Mouse (Mus musculus): ENCODE data around the gene Rexo2. TPM values are rescaled to one million over a fixed set of nuclear protein-coding genes. Genes with fewer than 3 reads are reported as not detected.

The Rexo2 gene
- polyA plus RNA-seq, 1 experiment, result 51.0 TPM

DNA sequence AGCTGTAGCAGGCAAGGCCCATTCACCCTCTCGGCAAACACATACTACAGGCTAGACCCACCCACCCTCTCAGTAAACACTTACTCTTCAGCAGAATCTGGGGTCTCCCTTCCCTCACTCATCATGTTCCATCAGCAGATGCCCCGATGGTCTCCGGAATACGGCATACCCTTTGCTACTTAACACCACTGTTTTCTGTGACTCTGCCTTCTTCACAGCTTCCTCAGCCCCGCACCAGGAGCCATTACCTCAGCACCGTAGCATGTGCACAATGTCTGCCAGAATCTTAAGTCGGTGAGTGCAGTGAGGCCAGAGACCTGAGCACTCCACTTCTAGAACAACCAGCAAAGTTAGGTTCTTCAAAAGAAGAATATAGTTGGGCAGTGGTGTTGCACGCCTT lies 19.7 kb downstream of the Rexo2 start:
- WGBS, result 95% methylated on average over 8 of the region's 8 CpGs

DNA sequence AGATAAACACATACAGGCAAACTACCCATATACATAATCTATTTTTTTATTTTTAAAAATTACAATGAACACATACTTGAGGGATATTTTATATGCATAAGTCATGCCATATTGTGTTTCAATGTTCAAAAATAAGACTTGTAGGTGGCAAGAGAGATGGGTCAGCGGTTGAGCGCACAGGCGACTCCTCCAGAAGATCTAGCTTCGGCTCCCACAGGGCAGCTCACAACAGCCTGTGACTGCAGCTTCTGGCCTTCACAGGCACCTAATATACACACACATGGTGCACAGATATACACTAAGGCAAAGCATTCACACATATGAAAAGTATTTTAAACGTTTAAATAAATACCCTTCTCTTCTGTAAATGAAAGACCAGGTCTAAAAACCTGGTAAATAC lies 21.0 kb downstream of the Rexo2 start:
- DNase-seq, result no peak
- Histone ChIP-seq H3K36me3 (ENCODE audit: control insufficient read depth, insufficient read depth, low read length) (no peaks in the 10 kb centered on the region), H3K27me3 (ENCODE audit: control insufficient read depth, insufficient read depth, low read length) (no peaks in the 10 kb centered on the region), H3K27ac (ENCODE audit: control insufficient read depth, insufficient read depth, low read length) (no peak overlapping the region), H3K4me3 (ENCODE audit: control insufficient read depth, insufficient read depth, low read length) (no peak overlapping the region), H3K4me1 (replicated peaks; ENCODE audit: control insufficient read depth, insufficient read depth, low read length) (no peaks in the 10 kb centered on the region)
- TF ChIP-seq POLR2A (IDR thresholded peaks at IDR 0.05; ENCODE audit: control insufficient read depth, extremely low read depth, insufficient read depth, low read length, poor library complexity) (no peak), CTCF (IDR thresholded peaks at IDR 0.05; ENCODE audit: borderline replicate concordance, control insufficient read depth, extremely low read depth, insufficient read depth, low read length, poor library complexity) (no peak)
- 93% methylated on average over 5 of the region's 5 CpGs for WGBS

More for the DNA sequence above, 19.7 kb downstream of the Rexo2 start:
- H3K27me3 ChIP-seq (ENCODE audit: control insufficient read depth, insufficient read depth, low read length), result no peaks in the 10 kb centered on the region
- no peaks in the 10 kb centered on the region for H3K4me1 ChIP-seq (replicated peaks; ENCODE audit: control insufficient read depth, insufficient read depth, low read length)
- H3K4me3 ChIP-seq (ENCODE audit: control insufficient read depth, insufficient read depth, low read length), result no peak overlapping the region
- TF ChIP-seq CTCF (IDR thresholded peaks at IDR 0.05; ENCODE audit: borderline replicate concordance, control insufficient read depth, extremely low read depth, insufficient read depth, low read length, poor library complexity), result no peak
- TF ChIP-seq POLR2A (IDR thresholded peaks at IDR 0.05; ENCODE audit: control insufficient read depth, extremely low read depth, insufficient read depth, low read length, poor library complexity), result no peak
- DNase-seq, result no peak
- H3K27ac ChIP-seq (ENCODE audit: control insufficient read depth, insufficient read depth, low read length), result no peak overlapping the region
- H3K36me3 ChIP-seq (ENCODE audit: control insufficient read depth, insufficient read depth, low read length), result no peaks in the 10 kb centered on the region

DNA sequence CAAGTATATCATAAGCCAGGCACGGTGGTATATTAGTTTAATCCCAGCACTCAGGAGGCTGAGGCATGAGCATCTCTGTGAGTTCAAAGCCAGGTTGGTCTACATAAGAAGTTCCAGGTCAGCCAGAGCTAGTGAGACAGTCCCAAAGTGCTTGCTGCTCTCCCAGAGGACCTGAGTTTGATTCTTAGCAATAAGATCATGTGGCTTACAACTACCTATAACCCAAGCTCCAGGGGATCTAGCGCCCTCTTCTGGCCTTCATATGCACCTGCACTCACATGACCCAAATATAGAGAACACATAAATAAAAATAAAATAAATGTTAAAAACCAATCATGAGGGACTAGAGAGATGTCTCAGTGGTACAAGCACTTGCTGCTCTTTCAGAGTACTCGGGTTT lies 21.5 kb downstream of the Rexo2 start:
- no peaks in the 10 kb centered on the region for H3K27me3 ChIP-seq (ENCODE audit: control insufficient read depth, insufficient read depth, low read length)
- no peak overlapping the region for H3K27ac ChIP-seq (ENCODE audit: control insufficient read depth, insufficient read depth, low read length)
- H3K4me1 ChIP-seq (replicated peaks; ENCODE audit: control insufficient read depth, insufficient read depth, low read length), result no peaks in the 10 kb centered on the region
- H3K4me3 ChIP-seq (ENCODE audit: control insufficient read depth, insufficient read depth, low read length), result no peak overlapping the region
- no peak for TF ChIP-seq CTCF (IDR thresholded peaks at IDR 0.05; ENCODE audit: borderline replicate concordance, control insufficient read depth, extremely low read depth, insufficient read depth, low read length, poor library complexity)
- no peak for TF ChIP-seq POLR2A (IDR thresholded peaks at IDR 0.05; ENCODE audit: control insufficient read depth, extremely low read depth, insufficient read depth, low read length, poor library complexity)
- WGBS, result 80% methylated on average over 3 of the region's 3 CpGs
- no peak for DNase-seq
- no peaks in the 10 kb centered on the region for H3K36me3 ChIP-seq (ENCODE audit: control insufficient read depth, insufficient read depth, low read length)

DNA sequence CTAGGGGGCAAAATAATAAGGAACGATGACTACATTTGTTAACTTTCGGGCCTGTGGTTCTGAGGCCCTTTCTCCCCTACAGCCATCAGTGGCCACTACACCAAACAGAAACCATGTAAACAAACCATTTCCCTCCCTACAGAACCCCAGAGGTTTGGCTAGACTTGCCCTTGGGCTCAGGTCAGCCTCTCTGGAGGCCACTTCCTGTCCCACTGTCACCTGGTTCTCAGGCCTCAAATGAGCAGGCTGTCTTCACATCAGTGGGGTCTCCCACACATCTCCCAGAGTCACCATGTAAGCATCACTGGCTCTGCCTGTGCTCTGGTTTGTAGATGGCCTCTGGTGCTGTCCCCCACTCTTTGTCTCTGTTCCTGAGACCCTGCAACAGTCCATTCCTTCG lies 24.5 kb downstream of the Rexo2 start:
- Histone ChIP-seq H3K4me3 (ENCODE audit: control insufficient read depth, insufficient read depth, low read length) (no peak overlapping the region), H3K27ac (ENCODE audit: control insufficient read depth, insufficient read depth, low read length) (no peak overlapping the region), H3K4me1 (replicated peaks; ENCODE audit: control insufficient read depth, insufficient read depth, low read length) (no peaks in the 10 kb centered on the region), H3K36me3 (ENCODE audit: control insufficient read depth, insufficient read depth, low read length) (no peaks in the 10 kb centered on the region), H3K27me3 (ENCODE audit: control insufficient read depth, insufficient read depth, low read length) (no peaks in the 10 kb centered on the region)
- DNase-seq, result no peak
- no peak for TF ChIP-seq CTCF (IDR thresholded peaks at IDR 0.05; ENCODE audit: borderline replicate concordance, control insufficient read depth, extremely low read depth, insufficient read depth, low read length, poor library complexity)
- TF ChIP-seq POLR2A (IDR thresholded peaks at IDR 0.05; ENCODE audit: control insufficient read depth, extremely low read depth, insufficient read depth, low read length, poor library complexity), result no peak
- whole genome bisulfite sequencing, result 93% methylated on average over 3 of the region's 3 CpGs

DNA sequence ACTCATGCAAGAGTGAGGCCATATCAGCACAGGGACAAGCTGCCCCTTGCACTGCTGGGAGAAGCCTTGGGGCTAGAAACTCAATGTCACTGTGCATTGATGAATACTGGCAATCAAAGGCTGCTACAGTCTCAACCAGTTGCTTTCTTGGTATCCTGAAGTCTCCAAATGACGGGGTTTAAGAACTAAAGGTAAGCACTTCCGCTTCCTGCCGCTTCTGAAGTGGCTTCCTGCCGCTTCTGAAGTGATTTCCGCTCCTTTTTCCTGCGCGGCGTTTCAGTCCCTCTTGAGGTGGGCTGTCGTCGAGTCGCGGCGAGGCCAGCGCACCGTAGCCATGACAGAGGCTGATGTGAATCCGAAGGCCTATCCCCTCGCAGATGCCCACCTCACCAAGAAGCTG lies 30.4 kb downstream of the Rexo2 start:
- no peaks in the 10 kb centered on the region for H3K27me3 ChIP-seq (ENCODE audit: control insufficient read depth, insufficient read depth, low read length)
- H3K36me3 ChIP-seq (ENCODE audit: control insufficient read depth, insufficient read depth, low read length), result no peaks in the 10 kb centered on the region
- peak; percentile 28 for DNase-seq
- H3K4me1 ChIP-seq (replicated peaks; ENCODE audit: control insufficient read depth, insufficient read depth, low read length), result peaks cover 3% of the 10 kb centered on the region; the same call in 1 of the 2 replicates
- 30% methylated on average over 17 of the region's 17 CpGs for WGBS
- no peak for TF ChIP-seq CTCF (IDR thresholded peaks at IDR 0.05; ENCODE audit: borderline replicate concordance, control insufficient read depth, extremely low read depth, insufficient read depth, low read length, poor library complexity)
- TF ChIP-seq POLR2A (IDR thresholded peaks at IDR 0.05; ENCODE audit: control insufficient read depth, extremely low read depth, insufficient read depth, low read length, poor library complexity), result no peak
- H3K4me3 ChIP-seq (ENCODE audit: control insufficient read depth, insufficient read depth, low read length), result no peak overlapping the region
- no peak overlapping the region for H3K27ac ChIP-seq (ENCODE audit: control insufficient read depth, insufficient read depth, low read length)

DNA sequence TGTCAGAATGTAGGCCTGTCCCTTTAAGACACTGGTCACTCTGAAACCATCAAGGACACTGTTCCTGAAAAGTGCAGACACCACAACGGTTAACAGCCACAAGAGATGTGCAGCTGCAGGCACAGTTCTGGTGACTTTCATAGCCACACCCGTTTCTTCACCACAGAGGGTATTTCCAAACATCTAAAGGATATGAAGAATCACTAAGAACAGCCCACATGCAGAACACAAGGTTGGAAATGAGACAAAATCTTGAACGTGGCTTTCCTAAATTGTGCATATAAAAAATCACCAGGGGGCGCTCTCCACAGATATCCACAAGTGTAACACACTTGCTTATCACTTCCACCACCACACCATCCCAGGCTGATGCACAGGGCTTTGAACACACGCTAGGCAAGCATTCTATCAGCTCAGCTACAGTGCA lies 32.6 kb downstream of the Rexo2 start:
- TF ChIP-seq CTCF (IDR thresholded peaks at IDR 0.05; ENCODE audit: borderline replicate concordance, control insufficient read depth, extremely low read depth, insufficient read depth, low read length, poor library complexity) (no peak), POLR2A (IDR thresholded peaks at IDR 0.05; ENCODE audit: control insufficient read depth, extremely low read depth, insufficient read depth, low read length, poor library complexity) (no peak)
- DNase-seq, result peak; percentile 34
- H3K27ac ChIP-seq (ENCODE audit: control insufficient read depth, insufficient read depth, low read length), result no peak overlapping the region
- 7% methylated on average over 5 of the region's 5 CpGs for WGBS
- no peaks in the 10 kb centered on the region for H3K27me3 ChIP-seq (ENCODE audit: control insufficient read depth, insufficient read depth, low read length)
- H3K4me3 ChIP-seq (ENCODE audit: control insufficient read depth, insufficient read depth, low read length), result no peak overlapping the region
- peaks cover 3% of the 10 kb centered on the region; the same call in 1 of the 2 replicates for H3K4me1 ChIP-seq (replicated peaks; ENCODE audit: control insufficient read depth, insufficient read depth, low read length)
- no peaks in the 10 kb centered on the region for H3K36me3 ChIP-seq (ENCODE audit: control insufficient read depth, insufficient read depth, low read length)

DNA sequence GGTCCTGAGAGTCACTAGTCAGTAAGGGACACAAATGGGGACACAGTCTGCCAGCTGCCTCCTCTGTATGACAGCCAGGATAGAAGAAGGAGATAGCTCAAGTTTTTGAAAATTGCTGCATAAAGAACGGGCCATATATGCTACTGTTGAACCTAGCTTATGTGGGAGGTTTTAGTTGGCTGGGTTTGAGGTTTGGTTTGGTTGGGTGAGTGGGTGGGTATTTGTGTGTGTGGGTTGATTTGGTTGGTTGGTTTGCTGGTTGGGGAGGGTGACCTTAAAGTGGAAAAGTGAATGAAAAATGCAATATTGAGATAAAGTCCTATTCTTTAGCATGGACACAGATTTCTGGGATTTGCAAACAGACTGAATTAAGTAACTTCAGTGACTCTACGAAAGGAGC lies 35.6 kb downstream of the Rexo2 start:
- Histone ChIP-seq H3K4me3 (ENCODE audit: control insufficient read depth, insufficient read depth, low read length) (no peak overlapping the region), H3K27ac (ENCODE audit: control insufficient read depth, insufficient read depth, low read length) (no peak overlapping the region), H3K4me1 (replicated peaks; ENCODE audit: control insufficient read depth, insufficient read depth, low read length) (peaks cover under 1% of the 10 kb centered on the region; the same call in 1 of the 2 replicates), H3K27me3 (ENCODE audit: control insufficient read depth, insufficient read depth, low read length) (no peaks in the 10 kb centered on the region), H3K36me3 (ENCODE audit: control insufficient read depth, insufficient read depth, low read length) (no peaks in the 10 kb centered on the region)
- WGBS, result 60% methylated on average over 2 of the region's 2 CpGs
- no peak for DNase-seq
- no peak for TF ChIP-seq CTCF (IDR thresholded peaks at IDR 0.05; ENCODE audit: borderline replicate concordance, control insufficient read depth, extremely low read depth, insufficient read depth, low read length, poor library complexity)
- no peak for TF ChIP-seq POLR2A (IDR thresholded peaks at IDR 0.05; ENCODE audit: control insufficient read depth, extremely low read depth, insufficient read depth, low read length, poor library complexity)

Data from thymus, adult 2 months (tissue).